Comparison of ENCODE assay signal across 12 mouse cellular contexts in the genomic region with DNA sequence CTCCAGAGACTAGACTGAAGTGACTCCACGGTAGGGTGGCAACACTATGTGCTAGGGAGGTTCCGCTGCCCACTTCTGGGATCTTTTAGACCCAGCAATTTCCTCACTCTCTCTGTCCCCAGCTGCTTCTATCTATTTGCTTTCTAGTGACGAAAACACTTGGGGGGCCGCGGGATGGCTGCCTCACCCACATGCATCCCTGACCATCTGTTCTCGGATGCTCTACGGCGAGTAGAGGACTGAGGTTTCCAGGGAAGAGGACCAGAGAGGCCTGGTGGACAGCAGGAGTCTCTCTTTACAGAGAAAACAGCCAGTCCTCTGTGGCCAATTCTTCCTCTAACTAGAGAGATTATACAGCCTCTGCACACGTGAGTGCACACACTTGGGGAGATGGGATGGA. TPM values are rescaled to one million over a fixed set of nuclear protein-coding genes. Genes with fewer than 3 reads are reported as not detected.
DNase-seq lines count a peak whose midpoint lies in the region; ATAC-seq lines count a peak whose summit lies in the region.
"Had no signal": no experiment of that assay in that cellular context is flagged by ENCODE, and none has a peak within 500 bp of the region (broad histone marks: within the 10 kb centered on the region; RNA-seq: fewer than 3 reads in every experiment).

No protein-coding gene starts in this region.

- intact Hi-C loops in left cerebral cortex, postnatal 25 days (cut with DNase I): loop anchor here (1.0 kb wide), 1 partner anchor 43 kb away; no protein-coding TSS in a partner anchor

- DNase-seq in brain, adult 2 months (ENCODE audit: low read depth, low spot score): peak; percentile 81
- DNase-seq in cerebellum, adult 11-12 months: peak; percentile 46
- peak; percentile 52 to 69 for DNase-seq in frontal cortex, adult 2 months (ENCODE audit: extremely low spot score in 1 of 2, low spot score in 1 of 2)
- DNase-seq in left cerebral cortex, postnatal 25 days (ENCODE audit: low spot score in 2 of 2): peak; percentile 49 to 91
- no peak for DNase-seq in urinary bladder, postnatal 25 days (ENCODE audit: low spot score)
- no peak for DNase-seq in lung, postnatal 14 days
- DNase-seq in forebrain, embryonic 11.5 days (ENCODE audit: low spot score): no peak
- DNase-seq: gastrocnemius, postnatal 10 days had no signal

- H3K4me2 ChIP-seq in forebrain, embryonic 11.5 days (ENCODE audit: low read depth, low read length, severe bottlenecking): no peak overlapping the region
- H3K4me2 ChIP-seq: heart, embryonic 13.5 days; liver, embryonic 15.5 days had no signal

- H3K36me3 ChIP-seq in forebrain, embryonic 11.5 days (ENCODE audit: control insufficient read depth, insufficient read depth, low read length): no peaks in the 10 kb centered on the region
- H3K36me3 ChIP-seq: liver, embryonic 15.5 days had no signal

- H3K9me3 ChIP-seq in forebrain, embryonic 11.5 days (ENCODE audit: control insufficient read depth, low read length): no peaks in the 10 kb centered on the region
- H3K9me3 ChIP-seq: embryonic facial prominence, embryonic 10.5 days; heart, embryonic 13.5 days; liver, embryonic 15.5 days had no signal

- no peaks in the 10 kb centered on the region for H3K27me3 ChIP-seq in forebrain, embryonic 11.5 days (ENCODE audit: control insufficient read depth, insufficient read depth, low read length)
- H3K27me3 ChIP-seq: CH12.LX; heart, embryonic 13.5 days; liver, embryonic 15.5 days had no signal

- H3K9ac ChIP-seq in forebrain, embryonic 11.5 days (ENCODE audit: low read length): no peak overlapping the region
- H3K9ac ChIP-seq: heart, embryonic 13.5 days; liver, embryonic 15.5 days had no signal

- H3K4me3 ChIP-seq in forebrain, embryonic 11.5 days (ENCODE audit: low read depth, low read length): no peak overlapping the region
- H3K4me3 ChIP-seq: embryonic facial prominence, embryonic 10.5 days; heart, embryonic 13.5 days; liver, embryonic 15.5 days had no signal

- no peak overlapping the region for H3K27ac ChIP-seq in forebrain, embryonic 11.5 days (ENCODE audit: low read depth, low read length)
- H3K27ac ChIP-seq: embryonic facial prominence, embryonic 10.5 days; heart, embryonic 13.5 days; liver, embryonic 15.5 days had no signal

- WGBS in forebrain, embryonic 11.5 days: 88% methylated on average over 9 of the region's 9 CpGs

- ATAC-seq in forebrain, embryonic 11.5 days (replicated peaks; ENCODE audit: low FRiP score): no peak

- H3K4me1 ChIP-seq in forebrain, embryonic 11.5 days (replicated peaks; ENCODE audit: control insufficient read depth, insufficient read depth, low read length): no peaks in the 10 kb centered on the region
- H3K4me1 ChIP-seq: embryonic facial prominence, embryonic 10.5 days had no signal

RNA-seq across cellular contexts. Expression of a gene that starts 43.6 kb away (rescaled TPM):
- 9.1 and 10.4 TPM in 2 replicates for polyA plus RNA-seq in frontal cortex, adult 2 months (2012; rRNA removed)
- 10 to 100 TPM; 17.9 to 18.2 TPM for total RNA-seq in left cerebral cortex, postnatal 25 days (2021)
- polyA plus RNA-seq in forebrain, embryonic 11.5 days (2014; fragmentation: Nextera tagmentation; extraction: Ambion mirVana): 18.8 and 20.9 TPM in 2 replicates

Comparison
In these comparisons a context has a peak if more than half of its experiments do, and no peak if none do; other contexts are left out.
1. DNase-seq: peak in brain, adult 2 months (single experiment), cerebellum, adult 11-12 months (single experiment), frontal cortex, adult 2 months (2 of 2) and left cerebral cortex, postnatal 25 days (2 of 2); none in urinary bladder, postnatal 25 days (single experiment), lung, postnatal 14 days (single experiment) and forebrain, embryonic 11.5 days (single experiment).